Mouse (Mus musculus): ENCODE measurements around the gene Defa37.
"Not testable (repeated sequence)": the region's sequence is repeated elsewhere in the genome, so short reads cannot be mapped to it uniquely, and the experiment has no call there.

The Defa37 gene

GRCm38 (mm10) chr8:21565086-21565485 is at the start of gene Defa37:
Defa37 (plus strand) TSS chr8:21565386.
- not testable (repeated sequence) for DNase-seq

- DNase-seq, result not testable (repeated sequence)
Measured at GRCm38 (mm10) chr8:21528732-21529131, 36.5 kb upstream of the Defa37 start, which contains the start of gene Defa32. Defa32 (plus strand) TSS chr8:21529032.

- not testable (repeated sequence) for DNase-seq
Measured at GRCm38 (mm10) chr8:21582706-21583105, 17.5 kb downstream of the Defa37 start, which contains the start of gene Defa28. Defa28 (plus strand) TSS chr8:21583006.

- DNase-seq, result not testable (repeated sequence)
Measured at GRCm38 (mm10) chr8:21594408-21594807, 29.2 kb downstream of the Defa37 start, which contains the start of gene Gm7861. Gm7861 (minus strand) TSS chr8:21594508.
